Mouse (Mus musculus) olfactory bulb, adult 2 months (tissue): Measurements from ENCODE around the gene Klhl6.

Experiments
- CTCF ChIP-seq: fragments of 200-500 bp; IDR thresholded peaks from 2 replicates; pipeline ENCODE4 v1.5.1; 2012; ENCODE audit warnings: low read depth, mild to moderate bottlenecking, low read length, moderate library complexity; ENCODE audit not compliant: insufficient read depth
- POLR2A ChIP-seq: fragments of 200-500 bp; IDR thresholded peaks from 2 replicates; pipeline ENCODE4 v1.6.1; 2012; ENCODE audit warnings: mild to moderate bottlenecking, low read depth, low read length, moderate library complexity; ENCODE audit not compliant: insufficient read depth

DNA sequence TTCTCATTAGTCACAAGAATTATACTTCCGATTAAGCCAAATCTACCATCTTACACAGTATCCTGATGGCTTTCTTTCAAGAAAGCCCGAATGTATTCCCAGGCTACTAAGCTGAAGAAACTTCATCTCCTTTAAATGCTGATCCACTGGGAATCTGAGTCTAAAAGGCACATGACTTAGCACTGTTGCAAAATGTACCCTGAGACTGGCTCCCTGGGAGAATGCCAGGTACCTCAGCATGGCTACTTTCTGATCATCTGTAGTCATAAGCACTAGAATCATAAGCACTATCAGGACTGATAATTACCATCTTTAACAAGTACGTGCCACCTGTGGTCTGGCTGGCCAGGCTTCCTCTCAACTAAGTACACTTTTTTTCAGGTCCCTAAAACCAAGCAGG is 35.5 kb downstream of the Klhl6 start:
- TF ChIP-seq CTCF, result no peak
- no peak for TF ChIP-seq POLR2A
